Mouse (Mus musculus) spleen, postnatal 36 days (tissue): ENCODE data around the gene Acsbg1.
A peak's percentile ranks its signal among the peaks of the same experiment; 100 is the strongest.
"Not testable (repeated sequence)": the region's sequence is repeated elsewhere in the genome, so short reads cannot be mapped to it uniquely, and the experiment has no call there.

Experiments
- DNase-seq, 2 experiments: peaks; one replicate each; pipeline ENCODE4 v3.0.0; 2022; ENCODE audit warnings: low spot score in 2 of 2, mixed read lengths in 1 of 2

Acsbg1 gene

DNA sequence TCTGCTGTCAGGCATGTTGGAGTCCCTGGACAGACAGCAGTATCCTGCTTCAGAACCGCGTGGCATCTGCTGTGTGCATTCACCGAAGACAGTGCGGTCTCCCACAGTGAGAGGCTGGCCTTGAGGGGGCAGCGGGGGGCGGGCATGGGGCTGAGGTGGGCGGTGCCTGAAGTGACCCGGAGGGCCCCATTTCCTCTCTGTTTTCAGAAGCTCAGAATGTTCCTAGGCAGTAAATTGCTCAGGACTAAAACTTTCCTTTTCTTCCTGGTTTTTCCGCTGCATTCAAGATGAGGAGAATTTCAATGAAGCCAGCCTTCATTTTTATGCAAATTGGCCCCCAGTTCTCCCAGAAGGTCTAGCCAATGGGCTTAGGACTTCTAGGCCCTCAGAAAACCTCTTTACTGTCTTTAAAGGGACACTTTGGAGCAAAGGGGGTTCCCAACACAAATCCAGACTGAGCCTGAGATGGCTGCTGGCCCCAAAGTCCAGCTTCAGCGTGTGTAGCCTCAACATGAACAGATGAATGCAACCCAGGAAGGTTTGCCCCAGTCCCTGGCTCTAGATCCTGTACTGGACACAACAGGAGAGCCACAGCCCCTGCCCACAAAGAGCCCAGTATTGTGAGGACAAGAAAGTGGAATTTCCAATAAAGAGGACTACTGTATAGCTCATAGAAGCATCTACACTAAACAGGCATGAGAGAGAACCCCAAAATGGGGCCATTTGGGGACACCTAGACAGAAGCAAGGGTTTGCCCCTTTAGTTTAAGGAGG is at the start of gene Acsbg1:
Gene Acsbg1 (minus strand): TSS at position 266 of the 773 bp plus-strand sequence.
- no peak for DNase-seq

GRCm38 (mm10) chr9:54708085-54708484 is 46.4 kb upstream of the Acsbg1 start:
- DNase-seq = no peak

DNA sequence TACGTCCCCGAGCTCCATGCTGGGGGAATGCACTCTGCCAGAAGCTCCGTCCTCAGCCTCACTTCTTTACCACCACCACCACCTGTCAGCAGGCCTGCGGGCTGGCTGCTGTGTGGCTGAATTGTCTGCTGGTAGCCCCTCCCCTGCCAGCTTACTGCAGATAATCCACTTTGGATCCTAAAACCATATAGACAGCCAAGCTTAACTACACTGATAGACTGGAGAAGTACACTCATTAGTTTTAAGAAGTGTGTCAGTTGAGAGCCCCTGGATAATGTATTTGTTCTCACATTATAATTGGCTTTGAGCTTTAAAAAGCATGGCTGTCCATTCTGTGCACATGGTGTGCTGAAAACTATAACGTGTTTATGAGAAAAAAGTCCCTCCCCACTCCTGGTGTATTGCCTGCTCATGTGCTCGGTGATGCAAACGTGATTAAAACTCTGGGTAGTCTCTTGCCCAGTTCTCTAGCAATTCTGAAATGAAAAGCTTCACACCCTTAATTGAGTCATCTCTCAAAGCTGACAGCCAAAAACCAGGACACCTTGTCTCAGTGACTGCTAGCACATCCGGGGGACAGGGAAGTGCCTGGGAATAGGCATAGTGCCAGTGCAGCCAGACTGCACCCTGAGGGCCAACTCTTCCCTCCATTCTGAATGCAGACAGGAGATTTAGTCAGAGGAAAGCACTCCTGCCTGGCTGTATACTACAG is 45.8 kb upstream of the Acsbg1 start:
- DNase-seq = no peak

GRCm38 (mm10) chr9:54705561-54705960 is 43.9 kb upstream of the Acsbg1 start:
- DNase-seq = no peak

DNA sequence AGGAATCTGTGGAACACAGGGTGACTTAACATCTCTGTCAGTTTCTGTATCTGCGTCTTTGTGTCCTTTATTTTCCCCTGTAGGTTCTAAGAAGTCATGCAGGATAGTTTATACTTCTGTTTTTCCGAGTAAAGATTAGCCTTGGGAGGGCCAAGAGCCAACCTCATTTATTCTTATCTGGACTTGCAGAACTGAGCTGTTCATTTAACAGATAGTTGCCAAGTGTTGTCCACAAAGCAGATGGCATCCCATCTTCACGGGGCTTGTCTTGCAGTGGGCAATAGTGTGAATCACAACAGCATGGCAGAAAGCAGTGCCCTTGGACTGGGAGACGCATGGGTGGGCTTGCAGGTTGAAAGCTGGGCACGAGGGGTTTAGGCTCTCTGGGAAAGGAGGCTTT is 42.7 kb upstream of the Acsbg1 start:
- peak in 1 of 2 experiments; percentile 37 for DNase-seq

DNA sequence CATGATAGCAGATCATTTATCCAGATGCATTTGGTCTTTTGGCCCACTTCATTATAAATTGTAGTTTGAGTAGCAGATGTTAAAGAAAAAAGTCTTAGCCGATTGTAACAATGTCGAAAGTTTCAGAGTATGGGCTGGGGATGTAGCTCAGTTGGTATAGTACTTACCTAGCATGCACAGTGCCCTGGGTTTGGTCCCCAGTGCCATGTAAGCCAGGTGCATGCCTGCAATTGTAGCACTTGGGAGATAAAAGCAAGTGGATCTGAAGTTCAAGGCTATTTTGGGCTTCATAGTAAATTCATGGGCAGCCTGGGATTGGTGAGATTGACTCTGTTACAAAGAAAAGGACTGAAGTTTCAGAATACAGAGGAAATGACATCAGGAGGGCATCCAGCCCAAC is 40.9 kb upstream of the Acsbg1 start:
- DNase-seq = no peak

DNA sequence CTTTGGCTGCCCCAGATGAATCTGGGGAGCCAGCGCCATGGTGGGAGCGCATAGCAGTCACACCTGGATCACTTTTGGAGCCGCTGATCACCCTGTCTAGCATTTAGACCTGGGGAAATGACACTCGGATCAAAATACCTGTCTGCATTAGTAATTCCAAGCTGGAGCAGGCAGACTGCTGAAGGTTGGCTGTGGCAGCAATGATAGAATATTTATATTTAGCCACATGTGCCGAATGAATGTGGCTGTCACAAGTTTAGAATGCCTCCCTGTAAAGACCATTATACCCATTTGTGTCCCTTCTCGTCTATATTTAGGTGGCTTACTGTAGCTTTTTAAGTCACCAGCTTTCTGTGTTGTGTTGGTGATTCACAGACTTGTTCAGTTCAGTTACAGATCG is 39.1 kb upstream of the Acsbg1 start:
- DNase-seq = no peak

DNA sequence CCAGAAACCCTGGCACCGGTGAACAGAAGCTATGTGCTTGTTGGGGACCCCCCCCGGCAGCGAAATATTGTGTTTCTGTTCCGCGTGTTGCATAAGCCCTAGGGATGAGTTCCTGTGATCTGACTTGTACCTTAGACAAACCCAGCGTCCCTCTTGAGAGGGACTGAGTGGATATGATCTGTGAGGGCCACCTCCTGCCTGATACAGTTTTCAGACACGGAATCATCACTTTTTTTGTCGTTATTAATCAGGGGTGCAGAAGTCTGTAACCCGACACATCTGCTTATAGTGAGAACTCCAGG is 38.5 kb upstream of the Acsbg1 start:
- peak in 1 of 2 experiments; percentile 9 for DNase-seq

GRCm38 (mm10) chr9:54699345-54700173 is 37.9 kb upstream of the Acsbg1 start:
- DNase-seq = peak; percentile 47 to 62

- DNase-seq = no peak
Observed at GRCm38 (mm10) chr9:54699087-54699344, 37.3 kb upstream of the Acsbg1 start.

DNA sequence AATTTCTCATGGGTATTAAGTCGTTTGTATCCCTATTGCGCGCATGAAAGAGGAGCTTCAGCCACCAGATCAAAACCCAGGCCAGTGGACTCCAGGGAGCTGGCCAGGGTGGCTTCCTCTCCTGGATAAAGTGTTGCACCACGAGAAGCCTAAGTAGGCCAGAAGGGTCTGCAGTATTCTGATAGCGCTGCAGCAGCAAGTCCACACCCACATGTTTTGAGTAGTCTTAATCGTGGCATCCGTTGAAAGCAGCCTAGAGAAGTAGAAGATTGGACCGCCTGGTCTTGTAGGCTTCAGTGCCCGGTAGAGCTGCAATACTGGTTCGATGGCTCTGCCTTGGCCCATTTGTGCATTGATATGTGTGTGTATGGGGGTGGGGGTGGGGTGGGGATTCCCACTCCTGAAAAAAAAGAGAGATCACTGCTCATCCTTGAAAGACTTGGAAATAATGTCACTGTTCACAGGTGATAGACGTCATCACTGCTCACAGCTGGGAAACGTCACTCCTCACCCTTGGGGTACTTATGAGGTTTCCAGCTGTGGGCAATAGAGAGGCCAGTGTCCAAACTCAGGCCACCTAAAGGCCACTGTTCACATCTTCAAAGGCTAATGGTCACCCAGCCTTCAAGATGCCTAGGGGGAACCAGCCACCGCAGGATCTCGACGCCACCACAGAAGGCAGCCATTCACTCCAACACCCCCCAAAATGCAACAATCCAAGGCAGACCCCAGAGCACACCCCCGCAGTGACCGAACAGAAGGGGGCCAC is 36.8 kb upstream of the Acsbg1 start, which contains the start of gene Dnaja4:
Gene Dnaja4 (plus strand): TSS at position 556 of the 769 bp plus-strand sequence.
- DNase-seq = peak; percentile 46 to 72

- DNase-seq = not testable (repeated sequence)
Observed at GRCm38 (mm10) chr9:54691241-54691805, 29.7 kb upstream of the Acsbg1 start.

GRCm38 (mm10) chr9:54690697-54691096 is 29.0 kb upstream of the Acsbg1 start:
- DNase-seq = not testable (repeated sequence)

DNA sequence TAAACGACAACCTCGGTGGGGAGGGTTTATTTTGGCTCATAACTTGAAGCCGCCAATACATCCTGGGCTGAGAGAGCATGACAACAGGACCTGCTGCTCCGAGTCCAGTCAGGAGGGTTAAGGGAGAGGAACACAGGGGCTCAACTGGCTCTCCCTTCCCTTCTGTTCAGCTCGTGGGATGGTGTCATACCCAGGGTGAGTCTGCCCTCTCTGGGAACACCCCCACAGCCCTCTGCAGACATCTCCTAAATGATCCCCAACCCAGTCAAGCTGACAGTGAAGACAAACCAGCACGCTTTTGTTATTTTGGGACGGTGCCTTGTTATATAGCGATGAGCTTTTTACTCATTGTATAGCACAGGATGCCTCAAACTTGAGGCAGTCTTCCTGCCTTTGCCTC is 27.8 kb upstream of the Acsbg1 start:
- no peak for DNase-seq

DNA sequence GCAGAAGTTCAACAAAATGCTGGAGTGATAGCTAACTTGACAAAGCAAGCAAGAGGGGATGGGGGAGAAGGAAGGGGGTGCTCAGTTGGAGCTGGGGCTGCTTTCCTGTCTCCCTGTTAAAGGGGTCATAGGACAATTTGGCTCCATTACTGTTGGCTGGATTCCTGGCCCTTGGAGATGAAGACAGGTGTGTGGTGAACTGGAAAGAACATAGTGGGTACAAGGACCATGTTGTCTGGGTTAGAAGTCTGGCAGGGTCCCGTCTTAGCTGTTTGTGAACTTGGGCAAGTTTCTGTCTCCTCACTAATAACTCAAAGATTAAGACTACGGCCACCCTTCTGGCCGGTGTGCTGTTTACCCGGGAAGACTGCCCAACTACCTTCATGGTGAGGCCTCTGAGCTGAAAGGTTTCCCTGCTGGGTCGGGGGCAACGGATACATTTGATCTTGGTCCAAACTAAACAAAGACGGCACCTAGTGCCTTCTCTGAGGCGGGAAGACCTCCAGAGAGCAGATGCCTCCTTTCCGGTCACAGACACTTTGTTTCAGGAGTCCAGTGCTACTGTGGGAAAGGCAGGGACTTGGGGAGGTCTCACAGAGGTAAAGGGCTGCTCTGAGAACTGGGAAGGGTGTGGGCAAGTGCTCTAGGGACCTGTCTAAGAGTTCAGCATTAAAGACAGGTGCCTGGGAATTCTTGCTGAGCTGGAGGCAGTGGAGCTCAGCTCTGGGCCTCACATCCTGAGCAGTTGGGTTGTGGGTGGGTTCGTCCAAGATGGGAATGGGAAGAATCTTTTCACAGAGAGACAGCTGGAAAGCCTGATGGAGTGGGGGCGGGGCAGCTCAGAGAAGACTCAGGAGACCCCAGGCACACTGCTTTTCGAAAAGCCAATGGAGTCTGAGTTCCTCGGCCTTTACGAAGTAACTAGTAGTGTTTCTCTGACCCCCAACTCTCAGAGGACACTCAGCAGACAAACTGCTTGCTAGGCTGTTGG is 25.9 kb upstream of the Acsbg1 start:
- DNase-seq = no peak

DNA sequence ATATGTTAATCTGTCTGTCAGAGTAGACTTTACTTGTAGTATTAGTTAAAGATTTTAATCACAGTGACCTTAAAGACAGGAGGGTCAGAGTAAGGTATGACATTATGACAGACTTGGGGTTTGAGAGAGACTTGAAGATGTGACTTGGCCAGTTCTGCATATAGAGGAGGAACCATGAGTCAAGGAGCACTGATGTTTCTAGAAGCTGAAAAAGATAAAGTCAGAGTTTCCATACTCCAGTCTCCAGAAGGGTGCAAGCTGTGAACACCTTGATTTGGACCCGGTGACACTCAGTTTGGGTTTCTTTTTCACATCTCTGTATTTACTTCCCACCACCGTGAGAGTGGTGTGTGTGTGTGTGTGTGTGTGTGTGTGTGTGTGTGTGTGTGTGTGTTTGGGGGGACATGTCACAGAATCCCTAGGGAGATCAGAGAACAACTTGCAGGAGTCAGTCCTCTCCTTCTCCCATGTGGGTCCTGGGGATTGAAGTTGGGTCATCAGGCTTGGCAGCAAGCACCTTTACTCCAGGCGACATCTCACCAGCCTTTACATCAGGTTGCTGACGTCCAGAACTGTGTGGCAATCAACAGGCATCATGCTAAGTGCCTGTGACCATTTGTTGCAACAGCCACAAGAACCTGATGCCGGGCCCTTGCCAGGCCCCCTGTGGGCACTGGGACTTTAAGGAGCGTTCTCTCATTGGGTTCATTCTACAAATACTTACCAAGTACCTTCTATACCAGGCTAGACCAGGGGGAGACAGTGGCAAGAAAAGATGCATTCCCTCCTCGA is 22.3 kb upstream of the Acsbg1 start:
- DNase-seq = no peak

DNA sequence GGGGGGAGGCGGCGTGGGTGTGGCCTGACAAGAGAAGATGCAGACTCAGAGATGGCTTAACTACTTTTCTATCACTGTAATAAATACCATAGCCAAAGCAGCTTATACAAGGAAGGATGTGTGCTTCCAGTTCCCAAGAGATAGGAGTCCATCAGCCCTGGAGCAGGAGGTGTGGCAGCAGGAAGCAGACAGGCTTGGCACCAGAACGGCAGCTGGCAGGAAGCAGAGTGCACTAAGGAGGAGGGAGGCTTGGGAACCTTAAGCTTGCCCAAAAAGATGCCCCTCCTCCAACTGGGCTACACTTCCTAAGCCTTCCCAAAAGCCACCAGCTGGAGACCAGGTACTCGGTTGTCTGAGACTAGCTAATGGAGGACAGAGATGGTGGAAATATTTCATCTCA is 21.2 kb upstream of the Acsbg1 start:
- no peak for DNase-seq

DNA sequence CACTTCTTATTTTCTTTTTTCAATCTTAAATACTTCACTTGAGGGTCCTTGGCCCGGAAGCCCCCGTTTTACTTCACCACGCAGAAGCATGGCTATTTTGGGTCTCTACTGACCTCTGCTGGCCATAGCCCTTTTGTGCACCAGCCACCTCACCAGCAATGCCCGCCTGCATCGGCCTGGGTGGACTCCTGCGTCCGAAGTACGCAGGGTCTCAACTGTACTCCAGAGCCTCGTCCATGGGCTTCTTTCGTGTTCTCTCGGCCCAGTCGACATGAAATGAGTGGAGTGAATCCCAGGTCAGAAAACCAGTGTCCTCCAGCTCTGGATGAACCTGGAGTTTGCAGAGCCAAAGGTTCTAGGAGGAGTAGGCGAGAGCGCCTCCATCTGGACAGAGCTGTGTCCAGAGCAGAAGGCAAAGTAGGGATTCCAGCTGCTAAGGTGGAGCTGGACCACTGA is 14.9 kb upstream of the Acsbg1 start:
- DNase-seq = peak; percentile 34 to 35

- no peak for DNase-seq
Observed at GRCm38 (mm10) chr9:54673887-54674286, 12.2 kb upstream of the Acsbg1 start.
